ENCODE assay signal across 28 mouse cellular contexts in the genomic region with DNA sequence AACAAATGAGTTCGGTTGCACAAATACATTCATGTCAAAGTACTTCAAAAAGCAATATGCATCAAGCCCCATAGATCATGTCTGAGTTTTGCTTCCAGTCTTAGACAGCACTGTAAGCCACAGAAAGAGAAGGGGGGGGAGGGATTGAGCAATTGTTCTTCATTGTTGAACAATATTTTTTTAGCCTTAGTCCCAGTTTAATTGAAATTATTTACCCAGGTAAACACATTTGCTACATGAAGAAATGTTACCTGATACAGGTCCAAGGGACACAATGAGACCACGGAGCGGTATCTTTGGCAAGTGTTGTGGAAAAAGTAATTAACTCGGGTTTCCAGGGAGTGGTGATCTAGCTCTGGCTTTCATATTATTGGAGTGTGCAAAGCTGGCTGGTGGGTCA. TPM values are rescaled to one million over a fixed set of nuclear protein-coding genes. Genes with fewer than 3 reads are reported as not detected.
DNase-seq lines count a peak whose midpoint lies in the region; ATAC-seq and TF ChIP-seq lines count a peak whose summit lies in the region.
"Had no signal": no experiment of that assay in that cellular context is flagged by ENCODE, and none has a peak within 500 bp of the region (broad histone marks: within the 10 kb centered on the region; RNA-seq: fewer than 3 reads in every experiment).

No protein-coding gene starts in this region.

- no peaks in the 10 kb centered on the region for H3K36me3 ChIP-seq in heart, postnatal 0 days (replicated peaks; ENCODE audit: control insufficient read depth, insufficient read depth, low read length)
- no peaks in the 10 kb centered on the region for H3K36me3 ChIP-seq in liver, adult 2 months (ENCODE audit: control insufficient read depth, insufficient read depth, low read length)
- H3K36me3 ChIP-seq: forebrain, embryonic 10.5 days; forebrain, embryonic 15.5 days; hindbrain, embryonic 15.5 days; limb, embryonic 12.5 days; midbrain, embryonic 13.5 days; neural tube, embryonic 13.5 days had no signal

- H3K27me3 ChIP-seq in heart, postnatal 0 days (ENCODE audit: control insufficient read depth, insufficient read depth, low read length) = no peaks in the 10 kb centered on the region
- no peaks in the 10 kb centered on the region for H3K27me3 ChIP-seq in liver, adult 2 months (ENCODE audit: control insufficient read depth, insufficient read depth, low read length)
- H3K27me3 ChIP-seq: forebrain, embryonic 15.5 days; hindbrain, embryonic 15.5 days; limb, embryonic 12.5 days; midbrain, embryonic 13.5 days; neural tube, embryonic 13.5 days had no signal

- WGBS in heart, postnatal 0 days = 68% methylated on average over 4 of the region's 4 CpGs
- WGBS in liver, adult 2 months = 29% methylated on average over 4 of the region's 4 CpGs

- H3K4me3 ChIP-seq in heart, postnatal 0 days (ENCODE audit: low read depth, low read length) = no peak overlapping the region
- H3K4me3 ChIP-seq in liver, adult 2 months (ENCODE audit: insufficient read depth, low read depth, low read length) = no peak overlapping the region
- H3K4me3 ChIP-seq: forebrain, embryonic 10.5 days; forebrain, embryonic 15.5 days; hindbrain, embryonic 15.5 days; limb, embryonic 12.5 days; midbrain, embryonic 13.5 days; neural tube, embryonic 13.5 days had no signal

- H3K9me3 ChIP-seq in heart, postnatal 0 days (replicated peaks; ENCODE audit: control insufficient read depth, low read length) = no peaks in the 10 kb centered on the region
- H3K9me3 ChIP-seq: forebrain, embryonic 10.5 days; forebrain, embryonic 15.5 days; hindbrain, embryonic 15.5 days; limb, embryonic 12.5 days; midbrain, embryonic 13.5 days had no signal

- H3K4me2 ChIP-seq in heart, postnatal 0 days (ENCODE audit: low read depth, low read length) = no peak overlapping the region
- H3K4me2 ChIP-seq: forebrain, embryonic 15.5 days; hindbrain, embryonic 15.5 days; limb, embryonic 12.5 days; lung, embryonic 14.5 days; midbrain, embryonic 13.5 days; neural tube, embryonic 13.5 days had no signal

- peak overlapping the region; percentile 88 for H3K27ac ChIP-seq in heart, postnatal 0 days (ENCODE audit: low read depth)
- peak overlapping the region; percentile 97 for H3K27ac ChIP-seq in liver, adult 2 months (replicated peaks; ENCODE audit: insufficient read depth, low read depth, low read length)
- H3K27ac ChIP-seq: forebrain, embryonic 10.5 days; forebrain, embryonic 15.5 days; hindbrain, embryonic 15.5 days; limb, embryonic 12.5 days; liver, embryonic 14.5 days; macrophage; midbrain, embryonic 13.5 days; neural tube, embryonic 13.5 days had no signal

- no peak for ATAC-seq in heart, postnatal 0 days (ENCODE audit: insufficient read depth, low read depth)
- ATAC-seq: activated CD4-positive, CD25-positive, alpha-beta regulatory T cell, adult 4 months; forebrain, embryonic 15.5 days; inflammation-experienced regulatory T-cells, adult 6 months; midbrain, embryonic 13.5 days had no signal

- TF ChIP-seq CTCF in heart, postnatal 0 days (IDR thresholded peaks at IDR 0.05; ENCODE audit: low read depth) = no peak
- TF ChIP-seq CTCF in liver, adult 2 months (IDR thresholded peaks at IDR 0.05; ENCODE audit: low read depth, low read length) = no peak

- TF ChIP-seq EP300 in heart, postnatal 0 days (IDR thresholded peaks at IDR 0.05; ENCODE audit: low read depth) = no peak

- H3K79me2 ChIP-seq in liver, adult 2 months (ENCODE audit: control insufficient read depth, insufficient read depth, low read length) = no peaks in the 10 kb centered on the region

- TF ChIP-seq POLR2A in liver, adult 2 months (IDR thresholded peaks at IDR 0.05; ENCODE audit: extremely low read depth, insufficient read depth, low read length) = no peak

- H3K4me1 ChIP-seq in heart, postnatal 0 days (ENCODE audit: control insufficient read depth, insufficient read depth) = peaks cover 25% of the 10 kb centered on the region
- peaks cover 6% of the 10 kb centered on the region; the same call in 1 of the 2 replicates for H3K4me1 ChIP-seq in liver, adult 2 months (ENCODE audit: control insufficient read depth, insufficient read depth, low read length)
- H3K4me1 ChIP-seq: forebrain, embryonic 15.5 days; midbrain, embryonic 13.5 days had no signal

- H3K9ac ChIP-seq in heart, postnatal 0 days (replicated peaks; ENCODE audit: low read depth, low read length) = no peak overlapping the region
- no peak overlapping the region for H3K9ac ChIP-seq in liver, adult 2 months (ENCODE audit: low read depth, low read length)
- H3K9ac ChIP-seq: forebrain, embryonic 15.5 days; hindbrain, embryonic 15.5 days; limb, embryonic 12.5 days; liver, embryonic 14.5 days; lung, embryonic 14.5 days; midbrain, embryonic 13.5 days; neural tube, embryonic 13.5 days had no signal

- no peak for DNase-seq in heart, postnatal 0 days (ENCODE audit: low spot score)
- no peak for DNase-seq in heart, adult 8-10 months (ENCODE audit: low spot score)
- DNase-seq in liver, adult 2 months (ENCODE audit: extremely low read depth, low read depth, low spot score) = peak; percentile 95
- DNase-seq in liver (no peak), adipocyte (ENCODE audit: low spot score) (peak; percentile 62)
- peak; percentile 23 for DNase-seq in fibroblast of lung, adult 2 months (ENCODE audit: low read depth)
- no peak for DNase-seq in right cerebral cortex, adult 2 months (ENCODE audit: low spot score in 2 of 2)
- DNase-seq: adrenal gland, adult 8-10 months; B cell, adult 2 months; cerebellum, adult 2 months; cerebellum, postnatal 14 days; heart, postnatal 4 days; kidney, adult 18-20 months; kidney, postnatal 10 days; layer of hippocampus, postnatal 36 days; lung, embryonic 14.5 days; thymus, adult 2 months; thymus, postnatal 4 days had no signal

RNA-seq across cellular contexts. Expression of a gene that starts 23.6 kb away (rescaled TPM):
- 27.9 and 123 TPM in 2 replicates for total RNA-seq in heart, postnatal 0 days (2014; rRNA removed; ENCODE audit: low replicate concordance)
- 40.3 and 45.3 TPM in 2 replicates for polyA plus RNA-seq in heart, postnatal 0 days (2015; fragmentation: Nextera tagmentation; extraction: Ambion mirVana)
- total RNA-seq in heart, adult 8-10 months (2022) = 10 to 100 TPM; 50.0 to 58.3 (median 53.4) TPM
- total RNA-seq in liver, adult 2 months (2014; rRNA removed) = 33.2 and 39.5 TPM in 2 replicates
- polyA plus RNA-seq in liver, adult 2 months (2012; rRNA removed) = 15.3 and 17.1 TPM in 2 replicates

Comparison
In these comparisons a context has a peak if more than half of its experiments do, and no peak if none do; other contexts are left out.
1. DNase-seq: peak in liver, adult 2 months (single experiment), adipocyte (single experiment) and fibroblast of lung, adult 2 months (single experiment); none in heart, postnatal 0 days (single experiment), heart, adult 8-10 months (single experiment), liver (single experiment) and right cerebral cortex, adult 2 months (0 of 2).